Mouse (Mus musculus): ENCODE data around the gene Tenm3. TPM values are rescaled to one million over a fixed set of nuclear protein-coding genes. Genes with fewer than 3 reads are reported as not detected.

The Tenm3 gene
- polyA plus RNA-seq, 1 experiment from 2014 or later, result 49.8 TPM

DNA sequence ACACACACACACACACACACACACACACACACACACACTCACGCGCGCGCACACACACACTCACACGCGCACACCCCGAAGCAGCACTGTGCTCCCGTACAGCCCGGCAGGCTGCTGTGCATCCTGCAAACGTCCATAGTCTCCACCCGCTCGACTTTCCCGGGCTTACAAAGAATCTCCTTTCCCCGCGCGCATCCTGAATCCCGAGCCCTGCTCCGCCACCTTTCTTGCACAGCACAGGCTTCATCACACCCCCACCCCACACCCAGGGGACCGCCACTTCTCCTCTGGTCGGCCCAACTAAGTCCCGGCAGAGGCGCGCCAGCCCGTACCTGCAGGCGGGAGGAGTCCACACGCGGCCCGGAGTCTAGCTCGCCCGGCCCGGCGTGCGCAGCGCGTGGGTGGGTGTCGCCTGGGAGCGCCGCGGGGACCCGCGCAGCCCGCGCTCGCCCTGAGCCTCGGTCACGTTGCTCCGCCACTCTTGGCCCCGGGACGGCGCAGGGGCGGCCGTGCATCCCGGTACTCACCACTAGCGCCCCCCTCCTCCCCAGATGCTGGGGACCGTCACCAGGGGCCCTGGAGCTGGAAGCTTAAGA lies 288.1 kb downstream of the Tenm3 start:
- Histone ChIP-seq H3K4me1 (replicated peaks; ENCODE audit: control insufficient read depth, insufficient read depth, low read length) (no peaks in the 10 kb centered on the region), H3K4me3 (ENCODE audit: low read depth, low read length) (peak overlapping the region; percentile 79), H3K9ac (ENCODE audit: low read depth, low read length) (peak overlapping the region; percentile 85), H3K9me3 (ENCODE audit: control insufficient read depth, low read length) (no peaks in the 10 kb centered on the region), H3K36me3 (ENCODE audit: control insufficient read depth, insufficient read depth, low read length) (no peaks in the 10 kb centered on the region), H3K27me3 (ENCODE audit: control insufficient read depth, insufficient read depth, low read length) (no peaks in the 10 kb centered on the region), H3K27ac (ENCODE audit: low read depth, low read length) (peak overlapping the region; percentile 97), H3K4me2 (replicated peaks; ENCODE audit: low read depth, low read length) (peak overlapping the region; percentile 87)
- peak; percentile 84 for DNase-seq (ENCODE audit: low spot score)
- ATAC-seq (ENCODE audit: low FRiP score), result peak; percentile 91
- WGBS, result under 1% methylated on average over 50 of the region's 55 CpGs

DNA sequence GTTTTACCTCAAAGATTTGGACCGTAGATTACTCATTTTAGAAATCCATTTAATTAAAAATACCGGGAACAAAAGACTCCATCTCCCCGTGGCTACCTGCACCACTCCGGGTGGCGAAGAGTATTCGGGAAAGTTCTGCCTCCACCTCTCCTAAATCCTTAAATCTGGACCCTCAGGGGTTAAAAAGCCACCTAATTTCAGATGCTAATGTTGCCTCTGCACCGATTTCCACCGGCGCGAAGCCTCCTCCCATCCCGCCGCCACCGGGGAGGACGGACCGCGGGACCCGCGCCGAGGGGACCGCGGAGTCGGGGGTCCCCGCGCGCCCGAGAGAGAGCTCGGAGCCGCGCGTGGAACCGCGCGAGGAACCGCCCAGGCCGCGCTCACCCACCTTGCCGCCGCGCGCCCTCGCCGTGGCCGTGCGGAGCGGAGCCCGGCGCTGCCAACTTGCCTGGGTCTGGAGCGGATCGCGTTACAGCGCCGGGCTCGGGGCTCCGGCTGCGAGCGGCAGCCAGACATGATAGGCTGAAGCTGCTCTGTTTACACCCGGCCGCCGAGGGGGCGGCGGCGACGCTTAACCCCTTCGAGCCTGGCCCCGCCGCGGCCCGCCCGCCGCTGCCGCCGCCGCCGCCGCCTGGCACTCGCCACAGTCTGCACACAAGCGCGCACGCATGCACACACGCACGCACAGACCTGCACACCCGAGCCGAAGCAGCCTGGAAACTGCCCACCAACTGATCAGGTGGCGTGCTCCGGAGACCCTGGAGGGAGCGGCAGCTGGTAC lies 288.8 kb downstream of the Tenm3 start:
- H3K27me3 ChIP-seq (ENCODE audit: control insufficient read depth, insufficient read depth, low read length), result no peaks in the 10 kb centered on the region
- H3K9ac ChIP-seq (ENCODE audit: low read depth, low read length), result peak overlapping the region; percentile 85
- H3K27ac ChIP-seq (ENCODE audit: low read depth, low read length), result peak overlapping the region; percentile 97
- H3K36me3 ChIP-seq (ENCODE audit: control insufficient read depth, insufficient read depth, low read length), result no peaks in the 10 kb centered on the region
- H3K4me3 ChIP-seq (ENCODE audit: low read depth, low read length), result peak overlapping the region; percentile 79
- under 1% methylated on average over 73 of the region's 86 CpGs for WGBS
- DNase-seq (ENCODE audit: low spot score), result peak; percentile 89
- peak overlapping the region; percentile 87 for H3K4me2 ChIP-seq (replicated peaks; ENCODE audit: low read depth, low read length)
- peak; percentile 94 for ATAC-seq (ENCODE audit: low FRiP score)
- H3K4me1 ChIP-seq (replicated peaks; ENCODE audit: control insufficient read depth, insufficient read depth, low read length), result no peaks in the 10 kb centered on the region
- H3K9me3 ChIP-seq (ENCODE audit: control insufficient read depth, low read length), result no peaks in the 10 kb centered on the region

DNA sequence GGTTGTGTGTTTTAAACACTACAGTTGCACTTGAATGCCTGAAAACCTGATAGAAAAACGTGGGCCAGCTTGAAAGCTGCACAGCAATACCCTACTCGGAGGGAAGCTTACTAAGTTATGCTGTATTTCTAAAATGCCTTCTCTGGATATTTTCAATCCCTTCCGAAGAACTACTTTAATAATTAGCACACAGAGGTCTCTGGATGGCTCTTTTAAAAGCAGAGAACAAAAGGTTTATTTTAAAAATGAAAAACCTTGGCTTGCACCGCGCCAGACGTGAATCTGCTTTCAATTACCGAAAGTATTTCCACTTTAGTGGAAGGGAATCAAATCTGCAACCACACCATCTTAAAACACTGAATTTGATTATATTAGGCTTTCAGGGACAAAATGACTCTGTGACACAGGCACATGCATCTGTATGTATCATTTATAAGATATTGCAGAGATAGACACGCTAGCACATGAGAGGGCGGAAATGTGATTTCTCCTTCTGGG lies 289.9 kb downstream of the Tenm3 start:
- Histone ChIP-seq H3K4me2 (replicated peaks; ENCODE audit: low read depth, low read length) (peak overlapping the region; percentile 87), H3K27ac (ENCODE audit: low read depth, low read length) (peak overlapping the region; percentile 37; the same call in 1 of the 2 replicates), H3K4me3 (ENCODE audit: low read depth, low read length) (peak overlapping the region; percentile 79), H3K27me3 (ENCODE audit: control insufficient read depth, insufficient read depth, low read length) (no peaks in the 10 kb centered on the region), H3K4me1 (replicated peaks; ENCODE audit: control insufficient read depth, insufficient read depth, low read length) (no peaks in the 10 kb centered on the region), H3K36me3 (ENCODE audit: control insufficient read depth, insufficient read depth, low read length) (no peaks in the 10 kb centered on the region), H3K9me3 (ENCODE audit: control insufficient read depth, low read length) (no peaks in the 10 kb centered on the region), H3K9ac (ENCODE audit: low read depth, low read length) (peak overlapping the region; percentile 85)
- DNase-seq (ENCODE audit: low spot score) (peak; percentile 51), ATAC-seq (ENCODE audit: low FRiP score) (no peak)
- WGBS, result under 1% methylated on average over 9 of the region's 9 CpGs

DNA sequence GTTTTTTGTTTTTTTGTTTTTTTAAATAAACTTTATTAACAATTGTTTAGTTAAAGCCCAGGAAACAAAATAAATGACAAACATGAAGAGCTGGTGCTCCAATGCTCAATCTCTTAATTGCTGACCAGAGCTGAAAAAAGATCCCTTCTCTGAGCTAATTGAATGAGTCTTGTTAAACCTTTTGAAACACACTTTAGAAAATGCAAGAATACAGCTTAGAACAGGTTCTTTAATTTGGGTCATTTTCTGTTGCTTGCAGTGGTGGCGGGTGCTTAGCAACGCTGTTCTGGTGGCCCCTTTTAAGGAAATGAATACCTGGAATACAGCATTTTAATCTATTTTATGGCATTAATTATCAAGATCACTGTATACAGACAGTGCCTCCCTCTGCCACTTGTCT lies 291.4 kb downstream of the Tenm3 start:
- H3K36me3 ChIP-seq (ENCODE audit: control insufficient read depth, insufficient read depth, low read length), result no peaks in the 10 kb centered on the region
- H3K9ac ChIP-seq (ENCODE audit: low read depth, low read length), result no peak overlapping the region
- no peak overlapping the region for H3K4me3 ChIP-seq (ENCODE audit: low read depth, low read length)
- H3K4me1 ChIP-seq (replicated peaks; ENCODE audit: control insufficient read depth, insufficient read depth, low read length), result no peaks in the 10 kb centered on the region
- 55% methylated on average over 2 of the region's 2 CpGs for WGBS
- no peak overlapping the region for H3K27ac ChIP-seq (ENCODE audit: low read depth, low read length)
- no peaks in the 10 kb centered on the region for H3K9me3 ChIP-seq (ENCODE audit: control insufficient read depth, low read length)
- no peak overlapping the region for H3K4me2 ChIP-seq (replicated peaks; ENCODE audit: low read depth, low read length)
- no peak for DNase-seq (ENCODE audit: low spot score)
- ATAC-seq (ENCODE audit: low FRiP score), result no peak
- no peaks in the 10 kb centered on the region for H3K27me3 ChIP-seq (ENCODE audit: control insufficient read depth, insufficient read depth, low read length)

DNA sequence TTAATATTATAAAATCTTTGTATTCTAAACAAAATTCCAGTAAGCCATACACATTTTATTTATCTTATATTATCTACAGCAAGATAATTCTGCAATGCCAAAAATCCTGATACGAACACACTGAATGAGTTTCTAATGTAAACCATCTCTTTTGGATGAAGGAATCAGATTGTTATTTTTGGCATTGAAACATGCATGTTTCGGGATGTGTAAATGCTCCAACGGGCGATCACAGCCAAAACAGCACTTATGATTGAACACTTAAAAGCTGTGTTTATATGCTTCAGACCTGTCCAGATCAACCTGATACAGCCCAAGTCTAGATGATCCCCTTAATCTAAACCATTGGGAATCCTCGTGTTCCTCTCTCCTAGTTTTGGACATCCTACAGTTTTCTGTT lies 292.4 kb downstream of the Tenm3 start:
- Histone ChIP-seq H3K4me2 (replicated peaks; ENCODE audit: low read depth, low read length) (no peak overlapping the region), H3K27me3 (ENCODE audit: control insufficient read depth, insufficient read depth, low read length) (no peaks in the 10 kb centered on the region), H3K36me3 (ENCODE audit: control insufficient read depth, insufficient read depth, low read length) (no peaks in the 10 kb centered on the region), H3K4me3 (ENCODE audit: low read depth, low read length) (no peak overlapping the region), H3K9me3 (ENCODE audit: control insufficient read depth, low read length) (no peaks in the 10 kb centered on the region), H3K9ac (ENCODE audit: low read depth, low read length) (no peak overlapping the region), H3K4me1 (replicated peaks; ENCODE audit: control insufficient read depth, insufficient read depth, low read length) (no peaks in the 10 kb centered on the region), H3K27ac (ENCODE audit: low read depth, low read length) (no peak overlapping the region)
- ATAC-seq (ENCODE audit: low FRiP score) (no peak), DNase-seq (ENCODE audit: low spot score) (no peak)
- WGBS, result 80% methylated on average over 5 of the region's 5 CpGs

DNA sequence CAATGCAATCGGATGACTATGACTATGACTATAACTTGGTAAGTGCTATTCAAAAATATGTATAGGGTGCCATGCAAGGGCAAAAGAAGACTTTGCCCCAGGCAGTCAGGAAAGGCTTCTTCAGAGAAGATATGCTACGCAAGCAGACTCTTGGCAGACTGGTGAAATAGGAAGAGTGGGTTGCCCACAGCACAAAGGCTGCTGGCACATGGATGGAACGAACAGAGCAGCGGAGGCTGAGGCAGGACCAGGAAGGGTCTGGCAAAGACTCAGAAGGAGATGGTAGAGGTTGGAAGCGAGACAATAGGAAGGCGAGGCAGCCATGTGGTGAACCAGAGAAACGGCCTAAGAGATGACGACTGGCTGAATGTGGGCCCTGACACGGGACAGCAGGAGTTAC lies 294.8 kb downstream of the Tenm3 start:
- no peaks in the 10 kb centered on the region for H3K9me3 ChIP-seq (ENCODE audit: control insufficient read depth, low read length)
- no peak overlapping the region for H3K27ac ChIP-seq (ENCODE audit: low read depth, low read length)
- no peak overlapping the region for H3K4me3 ChIP-seq (ENCODE audit: low read depth, low read length)
- no peaks in the 10 kb centered on the region for H3K36me3 ChIP-seq (ENCODE audit: control insufficient read depth, insufficient read depth, low read length)
- no peaks in the 10 kb centered on the region for H3K4me1 ChIP-seq (replicated peaks; ENCODE audit: control insufficient read depth, insufficient read depth, low read length)
- ATAC-seq (ENCODE audit: low FRiP score), result no peak
- no peak overlapping the region for H3K4me2 ChIP-seq (replicated peaks; ENCODE audit: low read depth, low read length)
- WGBS, result 94% methylated on average over 9 of the region's 9 CpGs
- H3K27me3 ChIP-seq (ENCODE audit: control insufficient read depth, insufficient read depth, low read length), result no peaks in the 10 kb centered on the region
- no peak for DNase-seq (ENCODE audit: low spot score)
- no peak overlapping the region for H3K9ac ChIP-seq (ENCODE audit: low read depth, low read length)

DNA sequence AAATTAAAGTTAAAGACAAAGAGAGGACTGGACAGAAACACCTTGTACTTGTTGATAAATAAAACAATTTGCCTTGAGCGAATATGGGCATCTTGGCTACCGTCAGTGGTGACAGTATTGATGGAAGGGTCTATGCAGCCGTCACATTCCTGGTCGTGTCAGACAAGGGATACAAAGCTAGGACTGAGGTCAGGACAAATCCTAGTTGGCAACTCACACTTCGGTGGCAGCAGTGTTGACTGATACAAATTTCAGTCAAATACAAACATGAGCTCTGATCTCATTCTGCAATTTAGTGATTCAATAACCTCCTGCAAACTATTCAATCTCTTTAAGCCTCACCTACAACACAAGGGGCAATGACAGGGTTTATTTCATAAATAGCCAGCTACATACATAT lies 298.1 kb downstream of the Tenm3 start:
- no peak overlapping the region for H3K9ac ChIP-seq (ENCODE audit: low read depth, low read length)
- no peak overlapping the region for H3K27ac ChIP-seq (ENCODE audit: low read depth, low read length)
- ATAC-seq (ENCODE audit: low FRiP score), result no peak
- 0 out of 2 replicates have a peak, but pooled peaks cover 5% of the 10 kb centered on the region for H3K4me1 ChIP-seq (replicated peaks; ENCODE audit: control insufficient read depth, insufficient read depth, low read length)
- no peaks in the 10 kb centered on the region for H3K27me3 ChIP-seq (ENCODE audit: control insufficient read depth, insufficient read depth, low read length)
- H3K4me3 ChIP-seq (ENCODE audit: low read depth, low read length), result no peak overlapping the region
- DNase-seq (ENCODE audit: low spot score), result no peak
- no peaks in the 10 kb centered on the region for H3K9me3 ChIP-seq (ENCODE audit: control insufficient read depth, low read length)
- H3K4me2 ChIP-seq (replicated peaks; ENCODE audit: low read depth, low read length), result no peak overlapping the region
- 80% methylated on average over 5 of the region's 5 CpGs for WGBS
- H3K36me3 ChIP-seq (ENCODE audit: control insufficient read depth, insufficient read depth, low read length), result no peaks in the 10 kb centered on the region

DNA sequence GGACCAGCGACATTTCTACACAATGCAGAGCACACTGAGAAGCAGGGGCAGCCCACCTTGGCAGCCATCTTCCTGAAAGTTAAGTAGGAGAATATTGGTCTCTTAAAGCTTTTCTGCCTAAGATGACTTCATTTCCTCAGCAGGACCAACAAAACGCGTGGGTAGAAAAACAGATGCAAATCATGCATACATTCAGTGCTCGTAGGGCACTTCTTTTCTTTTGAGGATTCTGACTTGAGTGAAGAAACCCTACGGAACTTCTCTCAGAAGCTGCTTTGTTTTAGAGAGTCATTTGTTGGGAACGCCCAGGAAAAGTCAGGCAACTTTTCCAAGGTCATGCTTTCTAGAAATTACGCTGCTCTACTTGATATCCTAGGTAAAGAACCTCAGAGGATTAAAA lies 298.9 kb downstream of the Tenm3 start:
- Histone ChIP-seq H3K4me2 (replicated peaks; ENCODE audit: low read depth, low read length) (no peak overlapping the region), H3K27me3 (ENCODE audit: control insufficient read depth, insufficient read depth, low read length) (no peaks in the 10 kb centered on the region), H3K4me1 (replicated peaks; ENCODE audit: control insufficient read depth, insufficient read depth, low read length) (0 out of 2 replicates have a peak, but pooled peaks cover 5% of the 10 kb centered on the region), H3K9me3 (ENCODE audit: control insufficient read depth, low read length) (no peaks in the 10 kb centered on the region), H3K27ac (ENCODE audit: low read depth, low read length) (no peak overlapping the region), H3K9ac (ENCODE audit: low read depth, low read length) (no peak overlapping the region), H3K4me3 (ENCODE audit: low read depth, low read length) (no peak overlapping the region), H3K36me3 (ENCODE audit: control insufficient read depth, insufficient read depth, low read length) (no peaks in the 10 kb centered on the region)
- ATAC-seq (ENCODE audit: low FRiP score) (no peak), DNase-seq (ENCODE audit: low spot score) (no peak)
- WGBS, result 66% methylated on average over 7 of the region's 7 CpGs

DNA sequence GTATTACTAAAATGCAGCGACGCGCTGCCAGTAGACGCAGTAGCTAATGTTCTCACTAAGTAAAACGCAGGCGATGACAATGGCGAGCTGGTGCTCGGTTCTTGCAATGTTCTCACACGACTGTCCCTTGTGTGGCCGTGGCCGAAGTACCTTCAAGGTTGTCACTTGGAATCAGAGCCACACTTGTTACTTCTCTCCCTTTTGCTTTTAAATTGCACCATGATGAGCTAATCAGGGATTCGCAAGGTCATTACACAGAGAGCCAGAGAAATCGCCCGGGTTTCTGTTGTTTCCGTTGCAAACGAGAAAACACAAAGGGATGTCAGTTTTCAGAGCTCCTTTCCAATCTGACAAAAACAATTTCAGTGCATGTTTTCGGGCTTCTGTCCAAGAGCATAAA lies 301.6 kb downstream of the Tenm3 start:
- 82% methylated on average over 17 of the region's 17 CpGs for WGBS
- H3K9me3 ChIP-seq (ENCODE audit: control insufficient read depth, low read length), result no peaks in the 10 kb centered on the region
- H3K4me1 ChIP-seq (replicated peaks; ENCODE audit: control insufficient read depth, insufficient read depth, low read length), result 0 out of 2 replicates have a peak, but pooled peaks cover 5% of the 10 kb centered on the region
- H3K4me3 ChIP-seq (ENCODE audit: low read depth, low read length), result no peak overlapping the region
- no peak overlapping the region for H3K27ac ChIP-seq (ENCODE audit: low read depth, low read length)
- no peaks in the 10 kb centered on the region for H3K27me3 ChIP-seq (ENCODE audit: control insufficient read depth, insufficient read depth, low read length)
- H3K36me3 ChIP-seq (ENCODE audit: control insufficient read depth, insufficient read depth, low read length), result no peaks in the 10 kb centered on the region
- ATAC-seq (ENCODE audit: low FRiP score) (no peak), DNase-seq (ENCODE audit: low spot score) (no peak)
- H3K4me2 ChIP-seq (replicated peaks; ENCODE audit: low read depth, low read length), result no peak overlapping the region
- no peak overlapping the region for H3K9ac ChIP-seq (ENCODE audit: low read depth, low read length)

All from hindbrain, embryonic 11.5 days (tissue).